Mouse (Mus musculus) adrenal gland, postnatal 0 days (tissue): ENCODE measurements around the gene Rtl5. TPM values are rescaled to one million over a fixed set of nuclear protein-coding genes. Genes with fewer than 3 reads are reported as not detected.

ENCODE experiments used
- polyA plus RNA-seq: library from polyadenylated mRNA; unstranded; fragments of >200 nt; fragmentation: Nextera tagmentation; extraction: Ambion mirVana; gene quantifications from 2 replicates; pipeline ENCODE4 v1.2.1, GENCODE M21; 2015

Rtl5 gene
- 2.2 and 2.4 TPM in 2 replicates for polyA plus RNA-seq

GRCm38 (mm10) chrX:102070591-102071471 is at the start of gene Rtl5:
TSS of gene Rtl5 (minus strand) at chrX:102071304.

GRCm38 (mm10) chrX:102119042-102119864 is 48.1 kb upstream of the Rtl5 start, which contains the start of gene Pin4:
TSS of gene Pin4 (plus strand) at chrX:102119447.

Other genes starting within 250 kb of the Rtl5 start
- 4.0 and 5.4 TPM in 2 replicates for gene Nhsl2, start 221.9 kb downstream of the Rtl5 start, polyA plus RNA-seq
- gene Pin4, start 48.1 kb upstream of the Rtl5 start, polyA plus RNA-seq, result 89.7 and 120 TPM in 2 replicates
- gene Ercc6l, start 85.8 kb upstream of the Rtl5 start, polyA plus RNA-seq, result 1.7 and 2.1 TPM in 2 replicates
- gene Rps4x, start 118.1 kb upstream of the Rtl5 start, polyA plus RNA-seq, result 652 and 777 TPM in 2 replicates
- 4.6 and 17.4 TPM in 2 replicates for gene Cited1, start 180.9 kb upstream of the Rtl5 start, polyA plus RNA-seq